Mouse (Mus musculus) CD4-positive, CD25-positive, alpha-beta regulatory T cell, adult 9 weeks (primary cell): ENCODE measurements around the gene Prg2. TPM values are rescaled to one million over a fixed set of nuclear protein-coding genes. Genes with fewer than 3 reads are reported as not detected.

ENCODE experiments used
- polyA plus RNA-seq: library from polyadenylated mRNA; unstranded; fragments of 100-300 nt; shearing (Covaris generic); gene quantifications from one replicate; pipeline ENCODE4 v1.2.1, GENCODE M21; 2017

Prg2 gene
- polyA plus RNA-seq, result not detected

DNA sequence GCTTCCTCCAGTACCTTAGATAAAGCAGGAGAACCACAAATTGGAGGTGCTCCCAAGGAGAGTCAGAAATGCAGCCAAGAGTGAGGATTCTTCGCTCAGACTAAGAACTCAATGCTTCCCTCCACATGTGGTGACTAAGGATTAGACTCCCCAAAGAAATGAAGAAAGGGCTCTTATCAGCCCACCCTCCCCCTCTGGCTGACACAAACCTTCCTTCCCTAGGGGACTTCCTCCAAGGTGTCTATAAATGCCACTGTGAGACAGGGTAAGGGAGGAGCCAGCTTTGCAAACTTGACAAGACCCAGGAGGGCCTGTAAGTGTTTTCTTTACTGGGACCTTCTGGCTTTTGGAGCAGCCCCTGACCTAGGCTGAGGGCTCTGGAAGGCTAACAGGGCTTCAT, at the start of gene Prg2:
Prg2 (plus strand) TSS at position 274 of the 400 bp plus-strand sequence.

DNA sequence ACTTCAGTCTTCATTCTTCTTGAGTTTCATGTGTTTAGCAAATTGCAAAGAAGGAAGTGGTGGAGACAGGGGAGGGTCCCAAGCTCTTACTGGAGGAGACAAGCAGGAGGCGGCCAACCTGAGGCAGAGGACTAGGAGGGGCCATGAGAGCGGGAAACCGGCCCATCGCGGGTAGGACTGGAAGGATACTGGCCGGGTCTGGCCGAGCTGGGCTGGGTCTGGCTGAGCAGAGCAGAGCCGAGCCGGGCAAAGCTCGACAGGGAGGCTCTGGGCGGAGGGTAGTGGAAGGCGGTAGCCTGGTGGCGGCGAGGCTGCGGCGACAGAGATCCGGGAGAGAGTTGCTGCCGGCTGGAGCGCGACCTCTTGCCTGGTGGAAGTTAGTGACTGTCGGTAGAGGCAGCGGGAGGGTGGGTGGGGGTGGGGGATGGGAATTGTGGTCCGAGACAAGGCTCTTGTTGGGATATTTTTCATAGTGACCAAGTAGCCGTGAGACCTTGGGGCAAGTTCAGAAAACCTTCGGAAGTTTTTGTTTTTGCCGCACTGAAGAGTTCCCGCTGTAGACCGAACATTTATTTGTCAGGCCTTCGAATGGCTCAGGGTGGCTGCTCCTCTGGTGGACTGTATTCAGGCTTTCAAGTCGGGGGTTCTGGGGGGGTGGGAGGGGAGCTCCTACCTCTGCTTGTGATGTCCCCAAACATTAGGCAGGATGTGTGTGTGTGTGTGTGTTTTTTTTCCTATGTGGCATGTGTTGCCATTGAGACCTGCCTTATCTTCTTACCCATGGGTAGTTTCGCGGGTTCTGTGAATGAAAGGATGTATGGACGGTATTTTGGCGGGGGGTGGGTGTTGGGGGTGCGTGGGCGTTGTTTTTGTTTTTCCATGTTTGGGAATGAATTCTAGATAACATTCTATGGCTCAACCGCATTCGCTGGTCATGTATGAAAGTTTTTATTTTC, 43.5 kb upstream of the Prg2 start, which contains the start of gene Slc43a3:
Slc43a3 (plus strand) TSS at position 106 of the 956 bp plus-strand sequence.

DNA sequence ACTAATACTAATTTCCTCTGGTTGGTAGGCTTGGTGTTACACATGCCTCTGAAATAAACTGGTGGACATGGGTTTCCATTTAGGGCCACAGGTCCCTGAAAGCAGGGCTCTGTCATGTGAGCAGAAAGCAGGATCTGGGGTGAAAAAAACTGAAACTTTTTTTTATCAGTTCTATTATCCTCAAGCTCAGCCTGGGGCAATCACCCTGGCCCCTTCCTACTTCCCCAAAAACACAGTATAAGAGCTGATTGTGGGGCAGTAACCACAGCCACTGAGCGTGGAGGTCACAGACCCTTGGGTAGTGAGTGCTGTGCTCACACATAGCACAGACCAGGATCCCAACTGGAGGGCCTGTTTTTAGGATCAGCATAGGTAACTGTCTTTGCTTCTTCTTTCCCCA, 7.7 kb downstream of the Prg2 start, which contains the start of gene Prg3:
Prg3 (plus strand) TSS at position 286 of the 400 bp plus-strand sequence.

Other genes with a start within 250 kb of the Prg2 start
- gene Ypel4, start 246.4 kb upstream of the Prg2 start, polyA plus RNA-seq, result 1.2 TPM
- not detected for gene Gm19426, start 236.8 kb upstream of the Prg2 start, polyA plus RNA-seq
- gene Serping1, start 205.0 kb upstream of the Prg2 start, polyA plus RNA-seq, result not detected
- 53.5 TPM for gene Ube2l6, start 181.6 kb upstream of the Prg2 start, polyA plus RNA-seq
- gene Smtnl1, start 157.8 kb upstream of the Prg2 start, polyA plus RNA-seq, result not detected
- 37.3 TPM for gene Timm10, start 153.5 kb upstream of the Prg2 start, polyA plus RNA-seq
- gene Slc43a1, start 141.6 kb upstream of the Prg2 start, polyA plus RNA-seq, result 8.3 TPM
- gene Rtn4rl2, start 93.8 kb upstream of the Prg2 start, polyA plus RNA-seq, result not detected
- gene Slc43a3, start 43.9 kb upstream of the Prg2 start, polyA plus RNA-seq, result 9.2 TPM
- gene Prg3, start 7.8 kb downstream of the Prg2 start, polyA plus RNA-seq, result 0.61 TPM
- 246 TPM for gene Ssrp1, start 56.8 kb downstream of the Prg2 start, polyA plus RNA-seq
- 0.15 TPM for gene P2rx3, start 57.0 kb downstream of the Prg2 start, polyA plus RNA-seq
- 18.0 TPM for gene Tnks1bp1, start 67.6 kb downstream of the Prg2 start, polyA plus RNA-seq
- gene Aplnr, start 155.8 kb downstream of the Prg2 start, polyA plus RNA-seq, result not detected
- not detected for gene Lrrc55, start 216.7 kb downstream of the Prg2 start, polyA plus RNA-seq